Mouse (Mus musculus) C2C12 (cell line): ENCODE measurements around the gene Brpf1. TPM values are rescaled to one million over a fixed set of nuclear protein-coding genes. Genes with fewer than 3 reads are reported as not detected.

ENCODE experiments used
- H3K27me3 ChIP-seq: one replicate; pipeline ENCODE4 v1.6.1; 2011; ENCODE audit not compliant: control insufficient read depth, insufficient read depth, insufficient read length
- H3K36me3 ChIP-seq: one replicate; pipeline ENCODE4 v1.6.1; 2011; ENCODE audit not compliant: control insufficient read depth, insufficient read depth
- H3K4me3 ChIP-seq: one replicate; pipeline ENCODE4 v1.5.1; 2011; ENCODE audit warnings: mild to moderate bottlenecking, control low read depth; ENCODE audit not compliant: poor library complexity, insufficient read depth, severe bottlenecking
- H3K79me2 ChIP-seq: one replicate; pipeline ENCODE4 v1.6.1; 2011; ENCODE audit not compliant: control insufficient read depth, insufficient read depth
- H3K79me3 ChIP-seq: one replicate; pipeline ENCODE4 v1.6.1; 2011; ENCODE audit warnings: low read depth, control low read depth
- H3ac ChIP-seq: one replicate; pipeline ENCODE3; 2011; ENCODE audit warnings: low read depth; ENCODE audit not compliant: control insufficient read depth, insufficient read length
- CEBPB ChIP-seq: IDR thresholded peaks from one replicate; pipeline ENCODE4 v1.6.1; 2011; ENCODE audit warnings: low read depth, mild to moderate bottlenecking, control low read depth, moderate library complexity
- CTCF ChIP-seq: IDR thresholded peaks from one replicate; pipeline ENCODE4 v1.5.1; 2011; ENCODE audit not compliant: control insufficient read depth, insufficient read depth, insufficient read length
- FOSL1 ChIP-seq: IDR thresholded peaks from one replicate; pipeline ENCODE4 v1.8.0; 2011; ENCODE audit warnings: mild to moderate bottlenecking, low read length; ENCODE audit not compliant: poor library complexity, insufficient read depth, severe bottlenecking
- MAX ChIP-seq: IDR thresholded peaks from one replicate; pipeline ENCODE4 v1.6.1; 2011; ENCODE audit warnings: mild to moderate bottlenecking, control low read depth
- MYOD1 ChIP-seq: IDR thresholded peaks from one replicate; pipeline ENCODE4 v1.6.1; 2011; ENCODE audit warnings: low read depth; ENCODE audit not compliant: control insufficient read depth, insufficient read length
- MYOG ChIP-seq: IDR thresholded peaks from one replicate; pipeline ENCODE4 v1.6.1; 2011; ENCODE audit not compliant: control insufficient read depth, insufficient read length; ENCODE audit errors: extremely low read depth
- USF1 ChIP-seq: IDR thresholded peaks from one replicate; pipeline ENCODE4 v1.6.1; 2011; ENCODE audit warnings: low read depth, mild to moderate bottlenecking, control low read depth, moderate library complexity
- polyA plus RNA-seq: library from polyadenylated mRNA; unstranded; fragments of >200 nt; fragmentation: generic; extraction: Trizol; gene quantifications from one replicate; pipeline ENCODE4 v1.2.1, GENCODE M21; 2012; ENCODE audit warnings: missing spikeins

The Brpf1 gene
- polyA plus RNA-seq, 1 experiment: 16.1 TPM

GRCm38 (mm10) chr6:113284931-113285330, 22.0 kb upstream of the Brpf1 start:
- no peaks in the 10 kb centered on the region for H3K79me3 ChIP-seq
- no peak overlapping the region for H3K4me3 ChIP-seq
- peaks cover 36% of the 10 kb centered on the region for H3K27me3 ChIP-seq
- no peak for TF ChIP-seq MYOG
- TF ChIP-seq MYOD1: no peak
- no peak for TF ChIP-seq CTCF
- TF ChIP-seq CEBPB: no peak
- TF ChIP-seq MAX: no peak
- no peak overlapping the region for H3ac ChIP-seq
- H3K36me3 ChIP-seq: no peaks in the 10 kb centered on the region
- no peaks in the 10 kb centered on the region for H3K79me2 ChIP-seq

- Histone ChIP-seq H3K36me3 (no peaks in the 10 kb centered on the region), H3K79me3 (no peaks in the 10 kb centered on the region)
- TF ChIP-seq MAX (no peak), MYOG (no peak), CEBPB (no peak), MYOD1 (no peak), CTCF (no peak), USF1 (no peak), FOSL1 (no peak)
Observed at GRCm38 (mm10) chr6:113286316-113286715, 20.6 kb upstream of the Brpf1 start.

DNA sequence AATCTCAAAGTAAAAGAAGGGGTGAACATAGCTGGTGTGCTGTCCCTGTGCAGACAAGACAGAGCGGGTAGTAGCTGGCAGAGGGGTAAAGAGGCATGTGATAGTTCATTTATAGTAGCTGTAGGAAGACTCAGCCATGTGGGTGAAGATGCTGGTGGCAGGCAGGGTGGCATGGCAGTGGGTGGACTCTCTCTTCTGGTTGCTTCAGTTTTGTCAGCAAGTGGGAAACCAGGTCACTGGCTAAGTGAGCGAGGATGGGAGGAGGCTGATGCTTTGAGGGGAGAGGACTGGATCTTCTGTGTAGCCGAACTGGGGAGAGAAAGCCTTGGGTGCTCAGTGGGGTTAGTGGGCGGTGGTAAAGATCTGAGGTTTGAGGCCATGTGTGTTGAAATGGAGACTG, 19.7 kb upstream of the Brpf1 start:
- H3K36me3 ChIP-seq: no peaks in the 10 kb centered on the region
- H3K79me3 ChIP-seq: no peaks in the 10 kb centered on the region
- TF ChIP-seq CTCF (no peak), MAX (no peak), MYOG (no peak)
- peaks cover 39% of the 10 kb centered on the region for H3K27me3 ChIP-seq
- H3K4me3 ChIP-seq: no peak overlapping the region
- H3K79me2 ChIP-seq: no peaks in the 10 kb centered on the region
- H3ac ChIP-seq: no peak overlapping the region

More at GRCm38 (mm10) chr6:113286316-113286715, 20.6 kb upstream of the Brpf1 start:
- Histone ChIP-seq H3K79me2 (no peaks in the 10 kb centered on the region), H3K27me3 (peaks cover 36% of the 10 kb centered on the region), H3ac (no peak overlapping the region), H3K4me3 (no peak overlapping the region)

GRCm38 (mm10) chr6:113289346-113289745, 17.6 kb upstream of the Brpf1 start:
- Histone ChIP-seq H3K79me2 (no peaks in the 10 kb centered on the region), H3K36me3 (no peaks in the 10 kb centered on the region), H3K79me3 (no peaks in the 10 kb centered on the region), H3K4me3 (no peak overlapping the region), H3K27me3 (peaks cover 18% of the 10 kb centered on the region), H3ac (no peak overlapping the region)
- TF ChIP-seq MYOG: no peak
- TF ChIP-seq USF1: no peak
- TF ChIP-seq MAX: no peak

DNA sequence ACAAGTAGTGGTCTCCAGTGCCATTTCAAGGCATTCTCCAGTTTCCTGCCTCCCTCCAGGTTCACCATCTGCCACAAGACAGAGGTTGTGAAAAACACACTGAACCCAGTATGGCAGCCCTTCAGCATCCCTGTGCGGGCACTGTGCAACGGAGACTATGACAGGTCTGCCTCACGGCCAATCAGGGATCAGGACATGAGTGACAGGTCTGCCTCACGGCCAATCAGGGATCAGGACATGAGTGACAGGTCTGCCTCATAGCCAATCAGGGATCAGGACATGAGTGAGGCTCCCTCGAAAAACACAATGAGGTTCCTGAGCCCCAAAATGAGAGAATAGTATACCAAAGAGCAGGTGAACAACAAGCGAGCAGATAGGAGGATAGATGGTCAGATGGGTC, 16.6 kb upstream of the Brpf1 start:
- no peak overlapping the region for H3ac ChIP-seq
- H3K4me3 ChIP-seq: no peak overlapping the region
- H3K79me2 ChIP-seq: no peaks in the 10 kb centered on the region
- TF ChIP-seq CTCF: no peak
- no peak for TF ChIP-seq MYOD1
- no peak for TF ChIP-seq MYOG
- TF ChIP-seq CEBPB: no peak
- no peak for TF ChIP-seq FOSL1
- no peak for TF ChIP-seq MAX
- no peak for TF ChIP-seq USF1
- no peaks in the 10 kb centered on the region for H3K79me3 ChIP-seq
- H3K36me3 ChIP-seq: no peaks in the 10 kb centered on the region
- peaks cover 17% of the 10 kb centered on the region for H3K27me3 ChIP-seq

- Histone ChIP-seq H3K27me3 (peaks cover 7% of the 10 kb centered on the region), H3ac (no peak overlapping the region), H3K79me3 (no peaks in the 10 kb centered on the region), H3K4me3 (no peak overlapping the region), H3K79me2 (no peaks in the 10 kb centered on the region), H3K36me3 (no peaks in the 10 kb centered on the region)
- TF ChIP-seq MAX: no peak
- no peak for TF ChIP-seq MYOD1
- no peak for TF ChIP-seq USF1
Observed at GRCm38 (mm10) chr6:113292938-113293337, 14.0 kb upstream of the Brpf1 start.
